Mouse (Mus musculus) T-helper 2 cell (primary cell): ENCODE results near the gene Htr5a.

ENCODE experiments used
- in situ Hi-C: fragments of 300-600 bp; cut with MboI, MseI; formaldehyde crosslinking; loops from one replicate; pipeline ENCODE4 v1.15.1; 2025; ENCODE audit warnings: high pct_unique_total_duplicates

Htr5a gene

GRCm38 (mm10) chr5:27841701-27842295 lies at the start of gene Htr5a:
Gene Htr5a (plus strand): TSS chr5:27842149.
- in situ Hi-C loops: no loop called here

- in situ Hi-C loops: loop anchor here (25.0 kb wide), 1 partner anchor 1645 kb away; the partner anchor contains the start of gene Nom1
Observed at GRCm38 (mm10) chr5:27792173-27792470, 49.8 kb upstream of the Htr5a start.

- in situ Hi-C loops: loop anchor here (25.0 kb wide), 1 partner anchor 1645 kb away; the partner anchor contains the start of gene Nom1
Observed at GRCm38 (mm10) chr5:27792531-27793205, 49.3 kb upstream of the Htr5a start.

DNA sequence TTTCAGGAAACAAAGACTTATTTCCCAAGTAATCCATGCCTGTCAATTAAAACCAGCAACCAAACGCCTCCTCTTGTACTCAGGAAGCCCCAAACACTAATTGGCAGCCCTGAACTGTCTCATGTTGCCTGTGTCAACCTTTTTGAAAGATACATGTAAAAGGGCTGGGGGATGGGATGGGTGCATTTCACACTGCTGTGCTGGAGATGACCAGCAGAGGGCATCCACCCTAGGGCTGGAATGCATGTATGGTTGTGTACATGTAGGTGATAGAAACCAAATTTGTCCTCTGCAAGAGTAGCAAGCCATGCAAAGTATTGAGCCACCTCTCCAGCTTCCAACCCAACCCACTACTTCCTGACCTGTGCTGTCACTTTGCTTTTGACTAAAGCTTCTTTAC lies 48.0 kb upstream of the Htr5a start:
- in situ Hi-C loops: loop anchor here (25.0 kb wide), 1 partner anchor 1643 kb away; the partner anchor contains the start of gene Nom1

DNA sequence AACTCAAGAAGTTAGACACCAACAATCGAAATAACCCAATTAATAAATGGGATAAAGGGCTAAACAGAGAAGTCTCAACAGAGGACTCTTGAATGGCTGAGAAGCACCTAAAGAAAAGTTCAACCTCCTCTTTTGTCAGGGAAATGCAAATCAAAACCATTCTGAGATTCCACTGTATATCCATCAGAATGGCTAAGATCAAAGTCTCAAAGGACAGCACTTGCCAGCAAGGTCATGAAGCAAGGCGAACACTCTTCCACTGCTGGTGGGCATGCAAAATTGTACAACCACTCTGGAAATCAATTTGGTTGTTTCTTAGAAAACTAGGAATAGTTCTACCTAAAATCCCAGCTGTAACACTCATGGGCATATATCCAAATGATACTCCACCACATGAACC lies 27.7 kb upstream of the Htr5a start:
- in situ Hi-C loops: no loop called here

- in situ Hi-C loops: no loop called here
Observed at GRCm38 (mm10) chr5:27818840-27819672, 22.9 kb upstream of the Htr5a start.

DNA sequence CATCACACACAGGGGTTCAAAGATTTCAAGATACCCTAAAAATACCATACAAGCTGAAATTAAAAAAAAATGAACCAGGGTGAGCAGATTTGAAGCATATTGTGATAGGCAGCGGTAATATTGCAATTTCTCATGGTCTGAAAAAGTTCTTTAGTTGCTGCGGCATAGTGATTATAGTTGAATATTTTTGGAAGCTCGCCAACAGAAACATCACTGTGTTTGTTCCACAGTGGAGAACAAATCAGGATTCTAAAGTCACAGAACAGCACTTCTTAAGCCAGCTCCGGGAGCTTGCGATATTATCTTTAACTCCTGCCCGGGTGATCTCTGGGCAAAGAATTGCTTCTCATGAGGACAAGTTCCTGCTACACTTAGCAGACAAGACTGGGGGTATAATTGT lies 20.8 kb upstream of the Htr5a start:
- in situ Hi-C loops: no loop called here

GRCm38 (mm10) chr5:27827971-27828370 lies 14.0 kb upstream of the Htr5a start:
- in situ Hi-C loops: no loop called here

DNA sequence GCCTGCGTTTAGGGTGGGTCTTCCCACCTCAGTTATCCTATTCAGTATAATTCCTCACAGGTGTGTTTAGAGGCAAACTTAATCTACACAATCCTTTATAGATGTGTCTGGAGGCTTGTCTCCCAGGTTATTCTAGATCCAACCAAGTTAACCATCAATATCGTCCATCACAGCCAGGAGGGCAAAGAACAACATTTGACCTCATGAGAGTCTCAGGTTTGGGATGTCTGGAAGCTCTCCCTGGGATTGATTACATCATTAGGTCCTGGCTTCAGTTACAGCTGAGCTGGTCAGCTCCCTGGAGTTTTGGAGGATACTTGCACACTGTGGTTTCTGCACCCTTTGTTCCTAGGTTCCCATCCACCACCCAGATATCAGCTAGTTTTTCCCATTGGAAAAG lies 6.9 kb upstream of the Htr5a start:
- in situ Hi-C loops: no loop called here

DNA sequence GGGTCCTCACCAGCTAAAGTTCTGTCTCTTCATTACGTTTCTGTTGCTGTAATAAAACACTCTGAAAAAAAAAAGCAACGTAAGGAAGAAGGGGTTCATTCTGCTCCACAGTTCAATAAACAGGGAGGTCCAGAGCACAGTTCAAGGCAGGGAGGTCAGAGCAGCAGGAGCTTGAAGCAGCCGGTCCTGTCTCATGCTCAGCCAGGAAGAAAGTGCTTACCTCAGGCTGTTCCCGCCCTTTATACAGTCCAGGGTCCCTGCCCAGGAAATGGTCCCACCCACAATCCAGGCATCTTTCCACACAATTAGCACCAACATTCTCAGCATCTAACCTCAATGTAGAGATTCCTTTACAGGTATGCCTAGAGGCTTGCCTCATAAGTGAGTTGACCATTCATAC lies 3.9 kb upstream of the Htr5a start:
- in situ Hi-C loops: no loop called here

DNA sequence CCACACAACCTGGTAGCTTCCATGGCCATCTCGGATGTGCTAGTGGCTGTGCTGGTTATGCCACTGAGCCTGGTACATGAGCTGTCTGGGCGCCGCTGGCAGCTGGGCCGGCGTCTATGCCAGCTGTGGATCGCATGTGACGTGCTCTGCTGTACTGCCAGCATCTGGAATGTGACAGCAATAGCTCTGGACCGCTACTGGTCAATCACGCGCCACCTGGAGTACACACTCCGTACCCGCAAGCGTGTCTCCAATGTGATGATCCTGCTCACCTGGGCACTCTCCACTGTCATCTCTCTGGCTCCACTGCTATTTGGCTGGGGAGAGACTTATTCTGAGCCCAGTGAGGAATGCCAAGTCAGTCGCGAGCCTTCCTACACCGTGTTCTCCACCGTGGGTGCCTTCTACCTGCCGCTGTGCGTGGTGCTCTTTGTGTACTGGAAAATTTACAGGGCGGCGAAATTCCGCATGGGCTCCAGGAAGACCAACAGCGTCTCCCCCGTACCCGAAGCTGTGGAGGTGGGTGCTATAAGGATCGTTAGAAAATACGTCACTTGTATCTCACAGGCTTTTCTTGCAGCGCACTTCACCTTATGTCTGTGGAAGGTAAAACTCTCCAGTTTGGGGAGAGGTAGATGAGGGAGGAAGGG lies 847 bp downstream of the Htr5a start:
- in situ Hi-C loops: no loop called here

DNA sequence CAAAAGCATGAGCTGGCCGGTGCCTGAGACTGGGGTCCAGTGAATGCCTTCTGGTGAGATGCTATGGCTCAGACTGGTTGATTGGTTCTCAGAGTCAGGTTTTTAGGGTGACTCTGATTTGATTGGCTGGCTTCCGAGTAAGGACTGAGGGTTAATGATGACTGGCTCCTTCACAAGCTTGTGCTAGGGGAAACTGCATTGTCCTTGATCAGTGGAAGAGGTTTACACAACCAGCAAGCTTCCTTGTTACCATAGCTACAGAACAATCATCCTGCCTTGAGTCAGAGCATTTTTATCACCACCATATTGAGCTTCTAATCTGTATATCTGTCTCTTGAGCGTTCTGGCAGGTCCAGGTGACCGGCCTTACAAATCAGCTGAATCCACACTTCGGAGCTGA lies 5.0 kb downstream of the Htr5a start:
- in situ Hi-C loops: no loop called here

DNA sequence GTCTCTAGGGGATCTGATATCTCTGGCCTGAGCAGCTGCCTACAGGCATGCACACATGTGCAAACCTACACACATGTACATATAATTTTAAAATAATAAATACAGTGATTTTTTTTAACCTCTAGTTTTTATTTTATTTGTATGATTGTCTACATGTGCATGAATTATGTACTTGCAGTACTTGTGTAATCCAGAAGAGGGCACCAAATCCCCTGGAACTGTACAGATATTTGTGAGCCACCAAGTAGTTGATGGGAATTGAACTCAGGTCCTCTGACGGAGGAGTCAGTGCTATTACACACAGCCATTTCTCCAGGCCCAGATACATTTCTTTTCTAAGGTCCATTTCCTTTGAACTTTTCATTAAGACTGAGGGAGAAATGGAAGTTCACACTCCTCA lies 12.3 kb downstream of the Htr5a start:
- in situ Hi-C loops: loop anchor here (10.0 kb wide), 1 partner anchor 241 kb away; no protein-coding TSS in a partner anchor

- in situ Hi-C loops: loop anchor here (10.0 kb wide), 1 partner anchor 239 kb away; no protein-coding TSS in a partner anchor
Observed at GRCm38 (mm10) chr5:27855726-27856125, 13.8 kb downstream of the Htr5a start.

DNA sequence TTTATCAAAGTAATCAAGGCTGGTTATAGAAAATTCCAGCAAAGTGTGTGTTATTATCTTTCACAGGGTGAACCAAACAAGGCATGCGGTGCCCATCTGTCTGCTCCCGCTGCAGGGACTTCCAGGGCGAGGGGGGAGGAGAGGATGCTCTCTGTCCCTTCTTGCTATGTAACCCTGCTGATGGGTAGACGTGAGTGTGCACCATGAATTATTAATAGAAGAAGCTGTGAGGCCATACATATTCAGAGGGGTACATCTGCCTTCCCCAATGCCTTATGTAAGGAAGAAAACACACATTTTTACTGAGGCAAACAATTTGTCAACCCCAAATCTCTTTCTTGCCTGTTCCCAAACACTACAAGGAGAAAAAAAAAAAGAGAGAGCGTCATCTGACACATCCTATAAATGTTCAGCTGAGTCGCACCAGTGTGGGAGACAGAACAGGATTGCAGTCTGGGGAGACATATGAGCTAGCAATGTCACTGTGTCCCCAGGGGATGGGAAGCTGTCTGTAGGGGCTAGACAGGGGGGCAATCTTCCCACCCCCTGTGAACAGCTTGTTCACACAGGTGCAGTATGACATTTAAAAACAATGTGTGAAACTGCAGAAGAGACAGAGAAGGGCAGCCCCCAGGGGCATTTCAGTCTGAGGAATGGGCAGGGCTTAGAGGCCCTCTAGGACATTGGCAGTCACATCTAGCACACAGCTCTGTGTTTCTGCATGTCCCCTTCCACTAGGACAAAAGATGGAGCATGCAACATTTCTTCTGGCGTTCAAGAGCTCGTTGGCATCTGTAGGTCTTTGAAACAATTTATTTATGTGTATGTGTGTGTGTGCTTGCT lies 31.5 kb downstream of the Htr5a start:
- in situ Hi-C loops: no loop called here

- in situ Hi-C loops: no loop called here
Observed at GRCm38 (mm10) chr5:27874211-27874610, 32.3 kb downstream of the Htr5a start.

DNA sequence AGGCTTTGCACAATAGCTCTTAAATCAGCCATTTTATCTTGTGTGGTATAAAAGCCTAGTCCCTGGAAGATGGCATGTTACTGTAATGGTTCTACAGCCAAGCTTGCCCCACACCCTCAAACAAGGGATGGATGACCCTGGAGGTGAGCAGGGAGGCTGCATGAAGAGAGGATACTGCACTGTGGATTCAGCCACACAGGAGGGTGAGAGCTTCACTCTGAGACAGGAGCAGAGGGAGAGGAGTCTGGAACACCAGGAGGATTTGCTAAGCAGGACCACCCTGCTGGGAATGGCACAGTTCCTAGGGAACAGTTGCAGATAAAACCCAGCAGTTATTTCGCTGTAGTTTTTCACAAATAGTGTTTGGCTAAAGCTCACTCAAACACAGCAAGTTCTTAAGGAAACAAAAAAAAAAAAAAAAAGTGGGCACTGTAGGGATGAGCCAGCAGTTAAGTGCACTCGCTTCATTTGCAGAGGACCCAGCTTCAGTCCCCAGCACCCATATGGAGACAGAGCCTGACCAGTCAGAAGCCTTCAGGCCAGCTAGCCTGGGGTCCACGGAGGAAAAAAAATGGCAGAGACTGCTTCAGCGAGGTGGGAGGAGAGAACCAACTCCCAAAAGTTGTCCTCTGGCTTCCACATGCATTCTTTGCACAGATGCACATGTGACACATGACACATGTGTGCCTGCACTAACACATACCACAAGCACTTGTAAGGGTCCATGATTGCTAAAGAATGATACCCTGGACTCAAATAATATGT lies 33.6 kb downstream of the Htr5a start:
- in situ Hi-C loops: no loop called here

- in situ Hi-C loops: no loop called here
Observed at GRCm38 (mm10) chr5:27878356-27878755, 36.4 kb downstream of the Htr5a start.

DNA sequence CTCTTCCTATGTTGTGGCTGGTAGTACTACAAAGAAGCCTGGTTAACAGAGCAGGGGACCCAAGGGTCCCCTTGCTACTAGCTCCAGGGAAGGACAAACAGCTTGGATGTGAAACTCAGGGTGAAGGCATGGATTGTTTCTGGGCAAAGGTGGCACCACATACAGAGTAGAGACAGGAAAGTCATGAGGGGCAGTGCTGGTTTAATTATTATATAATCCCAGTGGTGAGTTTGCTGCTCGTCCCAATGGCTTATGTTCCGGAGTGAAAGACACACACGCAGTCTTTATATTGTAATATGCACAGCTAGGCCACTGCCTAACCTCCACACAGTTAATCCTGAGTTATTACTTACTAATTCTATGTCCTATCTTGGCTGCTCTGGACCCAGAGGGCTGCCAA lies 37.8 kb downstream of the Htr5a start:
- in situ Hi-C loops: no loop called here

DNA sequence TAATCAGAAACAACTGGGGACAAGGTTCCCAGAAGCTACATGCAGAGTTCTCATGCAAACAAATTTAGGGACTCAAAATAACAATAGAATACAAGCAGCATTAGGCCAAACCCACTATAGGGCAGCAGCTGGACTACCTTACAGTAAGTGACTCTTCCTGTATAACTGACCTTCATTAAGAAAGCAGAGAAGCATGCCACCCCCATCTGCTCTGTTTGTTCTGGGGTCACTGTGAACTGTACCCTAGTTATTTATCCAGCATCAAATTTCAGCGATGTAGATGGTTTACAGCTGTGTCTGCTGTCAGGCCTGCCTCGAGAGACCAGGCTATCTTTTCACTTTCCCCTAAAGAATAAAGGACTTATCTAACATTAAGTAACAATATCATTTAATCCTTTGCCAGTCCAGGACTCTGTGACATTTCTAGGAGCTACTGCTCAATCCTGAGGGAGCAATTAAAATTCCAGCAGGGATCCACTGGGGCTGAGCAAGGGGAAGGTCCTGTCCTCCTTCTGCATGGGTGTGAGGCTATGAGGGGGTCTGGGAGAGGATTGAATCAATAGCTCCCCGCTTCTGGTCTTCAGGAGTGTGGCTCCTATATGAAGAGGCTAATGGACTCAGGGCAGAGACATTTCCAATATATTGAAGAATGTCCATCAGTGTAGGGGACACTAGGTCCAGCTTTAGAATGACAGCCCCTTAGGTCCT lies 38.5 kb downstream of the Htr5a start:
- in situ Hi-C loops: no loop called here
